Mouse (Mus musculus) T-helper 1 cell (primary cell): ENCODE results near the gene Fam173a.
"Not testable (repeated sequence)": the region's sequence is repeated elsewhere in the genome, so short reads cannot be mapped to it uniquely, and the experiment has no call there.

Source experiments
- in situ Hi-C: fragments of 300-600 bp; cut with MboI, MseI; formaldehyde crosslinking; loops from one replicate; pipeline ENCODE4 v1.15.1; 2025; ENCODE audit warnings: high pct_unique_total_duplicates

The Fam173a gene

GRCm38 (mm10) chr17:25829558-25830017, 36.9 kb upstream of the Fam173a start:
- in situ Hi-C loops: loop anchor here (10.0 kb wide), 1 partner anchor 815 kb away; the partner anchor contains the start of genes Cramp1l and Ift140

GRCm38 (mm10) chr17:25828712-25829557, 36.2 kb upstream of the Fam173a start, which contains the start of gene Jmjd8:
Gene Jmjd8 (plus strand): TSS chr17:25828867.
- in situ Hi-C loops: no loop called here

GRCm38 (mm10) chr17:25828223-25828594, 35.5 kb upstream of the Fam173a start:
- in situ Hi-C loops: no loop called here

- in situ Hi-C loops: no loop called here
Measured at GRCm38 (mm10) chr17:25827546-25828222, 35.0 kb upstream of the Fam173a start.

- in situ Hi-C loops: no loop called here
Measured at GRCm38 (mm10) chr17:25827011-25827410, 34.3 kb upstream of the Fam173a start.

- in situ Hi-C loops: no loop called here
Measured at GRCm38 (mm10) chr17:25825984-25826570, 33.4 kb upstream of the Fam173a start.

- in situ Hi-C loops: no loop called here
Measured at GRCm38 (mm10) chr17:25825311-25825710, 32.6 kb upstream of the Fam173a start.

GRCm38 (mm10) chr17:25824362-25825142, 31.9 kb upstream of the Fam173a start:
- in situ Hi-C loops: no loop called here

GRCm38 (mm10) chr17:25823452-25823851, 30.8 kb upstream of the Fam173a start, which contains the start of gene Wdr24:
Gene Wdr24 (plus strand): TSS chr17:25823627.
- in situ Hi-C loops: no loop called here

GRCm38 (mm10) chr17:25818851-25819780, 26.4 kb upstream of the Fam173a start:
- in situ Hi-C loops: no loop called here

- in situ Hi-C loops: no loop called here
Measured at GRCm38 (mm10) chr17:25817662-25818061, 25.0 kb upstream of the Fam173a start.

- in situ Hi-C loops: no loop called here
Measured at GRCm38 (mm10) chr17:25813471-25813870, 20.8 kb upstream of the Fam173a start.

- in situ Hi-C loops: no loop called here
Measured at GRCm38 (mm10) chr17:25810890-25811289, 18.2 kb upstream of the Fam173a start.

GRCm38 (mm10) chr17:25809606-25810340, 17.1 kb upstream of the Fam173a start:
- in situ Hi-C loops: no loop called here

GRCm38 (mm10) chr17:25808789-25809605, 16.3 kb upstream of the Fam173a start, which contains the start of gene Fbxl16:
Gene Fbxl16 (plus strand): TSS chr17:25809085.
- in situ Hi-C loops: no loop called here

GRCm38 (mm10) chr17:25808028-25808427, 15.3 kb upstream of the Fam173a start:
- in situ Hi-C loops: no loop called here

GRCm38 (mm10) chr17:25807452-25807851, 14.8 kb upstream of the Fam173a start:
- in situ Hi-C loops: not testable (repeated sequence)

GRCm38 (mm10) chr17:25806507-25806906, 13.8 kb upstream of the Fam173a start:
- in situ Hi-C loops: no loop called here
